Mouse (Mus musculus): ENCODE data around the gene Wwox.

- TF ChIP-seq CHD2 (IDR thresholded peaks at IDR 0.05; ENCODE audit: low read depth, low read length), result no peak
- no peak for TF ChIP-seq HCFC1 (IDR thresholded peaks at IDR 0.05; ENCODE audit: borderline replicate concordance, insufficient read depth, low read length)
These were observed 816.1 kb downstream of the Wwox start for GRCm38 (mm10) chr8:115255550-115255949.

Measured in ES-E14 (cell line).